Mouse (Mus musculus): Measurements from ENCODE around the gene Mgat3. TPM values are rescaled to one million over a fixed set of nuclear protein-coding genes. Genes with fewer than 3 reads are reported as not detected.

Mgat3 gene
- polyA plus RNA-seq, 1 experiment from 2014 or later, result 7.3 TPM

- H3K4me2 ChIP-seq (ENCODE audit: low read depth, low read length), result no peak overlapping the region
- H3K27ac ChIP-seq (replicated peaks; ENCODE audit: low read depth, low read length), result no peak overlapping the region
- H3K36me3 ChIP-seq (ENCODE audit: control insufficient read depth, insufficient read depth, low read length), result peaks cover 27% of the 10 kb centered on the region
- ATAC-seq (ENCODE audit: low read depth), result no peak
- H3K9ac ChIP-seq (ENCODE audit: low read depth, low read length), result no peak overlapping the region
- no peaks in the 10 kb centered on the region for H3K9me3 ChIP-seq (ENCODE audit: control insufficient read depth, low read length)
- WGBS, result 23% methylated on average over 8 of the region's 10 CpGs
- H3K27me3 ChIP-seq (replicated peaks; ENCODE audit: control insufficient read depth, insufficient read depth, low read length), result no peaks in the 10 kb centered on the region
- H3K4me3 ChIP-seq (ENCODE audit: low read depth, low read length), result no peak overlapping the region
- DNase-seq (ENCODE audit: low spot score), result no peak
- no peaks in the 10 kb centered on the region for H3K4me1 ChIP-seq (ENCODE audit: control insufficient read depth, insufficient read depth, low read length)
Observed at GRCm38 (mm10) chr15:80215716-80216479, 42.4 kb downstream of the Mgat3 start.

- WGBS, result 58% methylated on average over 9 of the region's 9 CpGs
- Histone ChIP-seq H3K9ac (ENCODE audit: low read depth, low read length) (no peak overlapping the region), H3K27ac (replicated peaks; ENCODE audit: low read depth, low read length) (no peak overlapping the region), H3K36me3 (ENCODE audit: control insufficient read depth, insufficient read depth, low read length) (peaks cover 22% of the 10 kb centered on the region), H3K27me3 (replicated peaks; ENCODE audit: control insufficient read depth, insufficient read depth, low read length) (no peaks in the 10 kb centered on the region), H3K4me3 (ENCODE audit: low read depth, low read length) (no peak overlapping the region), H3K4me1 (ENCODE audit: control insufficient read depth, insufficient read depth, low read length) (no peaks in the 10 kb centered on the region), H3K9me3 (ENCODE audit: control insufficient read depth, low read length) (no peaks in the 10 kb centered on the region), H3K4me2 (ENCODE audit: low read depth, low read length) (no peak overlapping the region)
- ATAC-seq (ENCODE audit: low read depth), result no peak
- DNase-seq (ENCODE audit: low spot score), result no peak
Observed at GRCm38 (mm10) chr15:80216480-80216820, 42.9 kb downstream of the Mgat3 start.

GRCm38 (mm10) chr15:80217476-80217875 lies 44.0 kb downstream of the Mgat3 start:
- WGBS, result 92% methylated on average over 10 of the region's 10 CpGs
- no peak overlapping the region for H3K9ac ChIP-seq (ENCODE audit: low read depth, low read length)

DNA sequence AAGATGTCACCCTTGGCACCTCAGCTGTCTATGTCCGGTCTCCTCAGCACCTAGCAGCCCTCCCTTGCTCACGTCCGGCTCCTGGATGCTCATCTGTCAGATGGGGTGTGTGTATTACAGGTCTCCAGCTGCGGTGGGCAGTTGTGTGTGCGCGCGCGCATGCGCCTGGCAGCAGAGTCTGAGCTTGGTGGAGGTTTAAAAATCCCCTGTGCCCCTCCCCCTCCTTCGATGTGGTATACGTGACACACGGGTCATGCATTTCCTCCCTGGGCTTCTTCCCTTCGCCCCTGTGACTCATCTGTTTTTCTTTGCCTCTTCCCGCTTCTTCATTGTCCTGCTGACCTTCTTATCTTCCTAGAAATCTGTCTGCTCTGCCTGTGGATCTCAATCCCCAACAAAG lies 45.7 kb downstream of the Mgat3 start:
- ATAC-seq (ENCODE audit: low read depth) (no peak), DNase-seq (ENCODE audit: low spot score) (peak; percentile 12)
- Histone ChIP-seq H3K4me2 (ENCODE audit: low read depth, low read length) (peak overlapping the region; percentile 32), H3K27ac (replicated peaks; ENCODE audit: low read depth, low read length) (no peak overlapping the region), H3K27me3 (replicated peaks; ENCODE audit: control insufficient read depth, insufficient read depth, low read length) (no peaks in the 10 kb centered on the region), H3K4me3 (ENCODE audit: low read depth, low read length) (no peak overlapping the region), H3K9me3 (ENCODE audit: control insufficient read depth, low read length) (no peaks in the 10 kb centered on the region), H3K4me1 (ENCODE audit: control insufficient read depth, insufficient read depth, low read length) (no peaks in the 10 kb centered on the region), H3K9ac (ENCODE audit: low read depth, low read length) (no peak overlapping the region), H3K36me3 (ENCODE audit: control insufficient read depth, insufficient read depth, low read length) (no peaks in the 10 kb centered on the region)
- WGBS, result 38% methylated on average over 14 of the region's 14 CpGs

More at GRCm38 (mm10) chr15:80217476-80217875, 44.0 kb downstream of the Mgat3 start:
- no peaks in the 10 kb centered on the region for H3K27me3 ChIP-seq (replicated peaks; ENCODE audit: control insufficient read depth, insufficient read depth, low read length)
- no peaks in the 10 kb centered on the region for H3K4me1 ChIP-seq (ENCODE audit: control insufficient read depth, insufficient read depth, low read length)
- no peak overlapping the region for H3K4me3 ChIP-seq (ENCODE audit: low read depth, low read length)
- DNase-seq (ENCODE audit: low spot score) (no peak), ATAC-seq (ENCODE audit: low read depth) (no peak)
- H3K27ac ChIP-seq (replicated peaks; ENCODE audit: low read depth, low read length), result no peak overlapping the region
- no peaks in the 10 kb centered on the region for H3K9me3 ChIP-seq (ENCODE audit: control insufficient read depth, low read length)
- peaks cover 11% of the 10 kb centered on the region for H3K36me3 ChIP-seq (ENCODE audit: control insufficient read depth, insufficient read depth, low read length)
- no peak overlapping the region for H3K4me2 ChIP-seq (ENCODE audit: low read depth, low read length)

DNA sequence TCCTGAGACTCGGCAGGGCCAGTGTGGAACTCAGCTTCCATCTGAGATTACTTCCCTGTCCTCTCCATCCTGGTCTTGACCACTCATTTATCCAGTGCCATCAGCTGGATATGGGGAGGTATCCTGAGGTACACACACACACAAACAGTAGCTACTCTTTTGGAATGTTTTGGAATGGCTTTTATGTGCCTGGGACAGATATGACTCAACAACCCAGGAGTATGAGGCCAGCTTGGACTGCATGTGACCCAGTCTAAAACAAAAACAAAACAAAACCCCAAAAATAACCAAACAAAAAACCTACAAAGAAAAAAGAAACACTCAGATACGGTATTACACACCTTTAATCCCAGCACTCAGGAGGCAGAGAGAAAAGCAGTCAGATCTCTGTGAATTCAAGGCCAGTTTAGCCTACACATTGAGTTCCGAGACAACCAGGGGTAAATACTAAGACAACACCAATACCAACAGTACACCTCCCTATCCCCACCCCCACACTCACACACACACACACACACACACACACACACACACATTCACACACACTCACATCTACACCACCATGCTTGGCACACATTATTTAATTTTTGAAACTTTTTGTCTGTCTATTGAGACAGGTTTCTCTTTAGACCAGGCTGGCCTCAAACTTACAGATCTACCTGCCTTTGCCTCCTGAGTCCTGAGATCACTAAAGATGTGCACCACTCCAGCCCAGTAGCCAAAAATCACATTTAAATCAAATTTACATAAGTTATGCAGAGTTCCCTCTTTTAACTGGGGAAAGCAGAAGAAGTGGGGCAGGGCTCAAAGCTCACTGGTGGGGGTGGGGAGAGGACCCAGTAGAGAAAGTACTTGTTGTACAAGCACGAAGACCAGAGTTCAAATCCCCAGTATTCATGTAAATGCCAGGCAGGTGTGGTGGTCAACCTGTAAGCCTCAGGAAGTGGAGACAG lies 46.5 kb downstream of the Mgat3 start:
- Histone ChIP-seq H3K4me2 (ENCODE audit: low read depth, low read length) (peak overlapping the region; percentile 32; the same call in 1 of the 2 replicates), H3K9ac (ENCODE audit: low read depth, low read length) (no peak overlapping the region), H3K36me3 (ENCODE audit: control insufficient read depth, insufficient read depth, low read length) (no peaks in the 10 kb centered on the region), H3K9me3 (ENCODE audit: control insufficient read depth, low read length) (no peaks in the 10 kb centered on the region), H3K27me3 (replicated peaks; ENCODE audit: control insufficient read depth, insufficient read depth, low read length) (no peaks in the 10 kb centered on the region), H3K4me1 (ENCODE audit: control insufficient read depth, insufficient read depth, low read length) (no peaks in the 10 kb centered on the region), H3K4me3 (ENCODE audit: low read depth, low read length) (no peak overlapping the region), H3K27ac (replicated peaks; ENCODE audit: low read depth, low read length) (no peak overlapping the region)
- DNase-seq (ENCODE audit: low spot score) (no peak), ATAC-seq (ENCODE audit: low read depth) (no peak)
- WGBS, result 77% methylated on average over 4 of the region's 4 CpGs

GRCm38 (mm10) chr15:80221031-80221430 lies 47.5 kb downstream of the Mgat3 start:
- no peaks in the 10 kb centered on the region for H3K27me3 ChIP-seq (replicated peaks; ENCODE audit: control insufficient read depth, insufficient read depth, low read length)
- no peaks in the 10 kb centered on the region for H3K36me3 ChIP-seq (ENCODE audit: control insufficient read depth, insufficient read depth, low read length)
- ATAC-seq (ENCODE audit: low read depth) (no peak), DNase-seq (ENCODE audit: low spot score) (no peak)
- H3K4me1 ChIP-seq (ENCODE audit: control insufficient read depth, insufficient read depth, low read length), result no peaks in the 10 kb centered on the region
- no peak overlapping the region for H3K27ac ChIP-seq (replicated peaks; ENCODE audit: low read depth, low read length)
- no peak overlapping the region for H3K4me3 ChIP-seq (ENCODE audit: low read depth, low read length)
- H3K9ac ChIP-seq (ENCODE audit: low read depth, low read length), result no peak overlapping the region
- 69% methylated on average over 8 of the region's 8 CpGs for WGBS
- H3K4me2 ChIP-seq (ENCODE audit: low read depth, low read length), result no peak overlapping the region
- H3K9me3 ChIP-seq (ENCODE audit: control insufficient read depth, low read length), result no peaks in the 10 kb centered on the region

DNA sequence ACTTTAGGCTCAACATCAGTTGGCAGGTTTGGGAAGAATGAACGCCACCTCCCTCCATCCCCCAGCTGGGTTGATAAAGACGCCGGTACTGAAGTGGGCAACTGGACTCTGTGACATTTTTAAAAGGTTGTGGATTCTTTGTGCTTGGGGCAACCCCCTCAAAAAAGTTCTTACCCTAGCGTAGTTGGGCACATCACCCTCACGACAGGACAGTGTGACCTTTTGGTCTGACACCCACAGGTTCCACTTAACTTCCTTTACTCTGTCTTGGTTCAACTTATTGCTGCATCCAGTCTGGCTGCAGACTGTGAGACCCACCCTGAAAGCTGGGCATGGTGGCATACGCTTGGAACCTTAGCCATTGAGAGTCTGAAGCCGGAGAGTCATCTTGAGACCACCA lies 50.2 kb downstream of the Mgat3 start:
- no peaks in the 10 kb centered on the region for H3K27me3 ChIP-seq (replicated peaks; ENCODE audit: control insufficient read depth, insufficient read depth, low read length)
- H3K4me2 ChIP-seq (ENCODE audit: low read depth, low read length), result no peak overlapping the region
- DNase-seq (ENCODE audit: low spot score) (no peak), ATAC-seq (ENCODE audit: low read depth) (no peak)
- WGBS, result 86% methylated on average over 7 of the region's 7 CpGs
- H3K4me1 ChIP-seq (ENCODE audit: control insufficient read depth, insufficient read depth, low read length), result no peaks in the 10 kb centered on the region
- no peak overlapping the region for H3K9ac ChIP-seq (ENCODE audit: low read depth, low read length)
- no peaks in the 10 kb centered on the region for H3K9me3 ChIP-seq (ENCODE audit: control insufficient read depth, low read length)
- no peak overlapping the region for H3K27ac ChIP-seq (replicated peaks; ENCODE audit: low read depth, low read length)
- H3K36me3 ChIP-seq (ENCODE audit: control insufficient read depth, insufficient read depth, low read length), result no peaks in the 10 kb centered on the region
- H3K4me3 ChIP-seq (ENCODE audit: low read depth, low read length), result no peak overlapping the region

GRCm38 (mm10) chr15:80225208-80225607 lies 51.7 kb downstream of the Mgat3 start:
- WGBS, result 18% methylated on average over 9 of the region's 9 CpGs
- no peaks in the 10 kb centered on the region for H3K4me1 ChIP-seq (ENCODE audit: control insufficient read depth, insufficient read depth, low read length)
- H3K9me3 ChIP-seq (ENCODE audit: control insufficient read depth, low read length), result no peaks in the 10 kb centered on the region
- no peak overlapping the region for H3K9ac ChIP-seq (ENCODE audit: low read depth, low read length)
- ATAC-seq (ENCODE audit: low read depth), result peak; percentile 71; the same call in 1 of the 2 replicates
- H3K4me2 ChIP-seq (ENCODE audit: low read depth, low read length), result no peak overlapping the region
- no peak overlapping the region for H3K27ac ChIP-seq (replicated peaks; ENCODE audit: low read depth, low read length)
- H3K4me3 ChIP-seq (ENCODE audit: low read depth, low read length), result no peak overlapping the region
- H3K27me3 ChIP-seq (replicated peaks; ENCODE audit: control insufficient read depth, insufficient read depth, low read length), result no peaks in the 10 kb centered on the region
- no peaks in the 10 kb centered on the region for H3K36me3 ChIP-seq (ENCODE audit: control insufficient read depth, insufficient read depth, low read length)
- DNase-seq (ENCODE audit: low spot score), result peak; percentile 39
